Mouse (Mus musculus): Measurements from ENCODE around the gene Kcnn4. TPM values are rescaled to one million over a fixed set of nuclear protein-coding genes. Genes with fewer than 3 reads are reported as not detected.

The Kcnn4 gene
- polyA plus RNA-seq, 1 experiment: 72.1 TPM

- no peak for TF ChIP-seq GATA1 (IDR thresholded peaks at IDR 0.05; ENCODE audit: low read length)
These were observed 12.2 kb upstream of the Kcnn4 start for GRCm38 (mm10) chr7:24357899-24358298.

GRCm38 (mm10) chr7:24359269-24359668 lies 10.8 kb upstream of the Kcnn4 start:
- TF ChIP-seq GATA1 (IDR thresholded peaks at IDR 0.05; ENCODE audit: low read length): no peak

- TF ChIP-seq GATA1 (IDR thresholded peaks at IDR 0.05; ENCODE audit: low read length): no peak
These were observed 9.1 kb upstream of the Kcnn4 start for GRCm38 (mm10) chr7:24361001-24361400.

- TF ChIP-seq GATA1 (IDR thresholded peaks at IDR 0.05; ENCODE audit: low read length): no peak
These were observed 6.8 kb upstream of the Kcnn4 start for GRCm38 (mm10) chr7:24363228-24363627.

- TF ChIP-seq GATA1 (IDR thresholded peaks at IDR 0.05; ENCODE audit: low read length): no peak
These were observed 5.2 kb upstream of the Kcnn4 start for GRCm38 (mm10) chr7:24364827-24365226.

- no peak for TF ChIP-seq GATA1 (IDR thresholded peaks at IDR 0.05; ENCODE audit: low read length)
These were observed 4.6 kb upstream of the Kcnn4 start for GRCm38 (mm10) chr7:24365258-24366014.

- no peak for TF ChIP-seq GATA1 (IDR thresholded peaks at IDR 0.05; ENCODE audit: low read length)
These were observed 3.1 kb upstream of the Kcnn4 start for GRCm38 (mm10) chr7:24366716-24367632.

GRCm38 (mm10) chr7:24368226-24368625 lies 1.8 kb upstream of the Kcnn4 start:
- no peak for TF ChIP-seq GATA1 (IDR thresholded peaks at IDR 0.05; ENCODE audit: low read length)

- TF ChIP-seq GATA1 (IDR thresholded peaks at IDR 0.05; ENCODE audit: low read length): no peak
These were observed 1.1 kb upstream of the Kcnn4 start for GRCm38 (mm10) chr7:24368946-24369345.

- TF ChIP-seq GATA1 (IDR thresholded peaks at IDR 0.05; ENCODE audit: low read length): peak; percentile 71
These were observed 1.1 kb downstream of the Kcnn4 start for GRCm38 (mm10) chr7:24371012-24371808.

- no peak for TF ChIP-seq GATA1 (IDR thresholded peaks at IDR 0.05; ENCODE audit: low read length)
These were observed 1.7 kb downstream of the Kcnn4 start for GRCm38 (mm10) chr7:24371809-24372145.

- no peak for TF ChIP-seq GATA1 (IDR thresholded peaks at IDR 0.05; ENCODE audit: low read length)
These were observed 2.2 kb downstream of the Kcnn4 start for GRCm38 (mm10) chr7:24372300-24372699.

- no peak for TF ChIP-seq GATA1 (IDR thresholded peaks at IDR 0.05; ENCODE audit: low read length)
These were observed 2.7 kb downstream of the Kcnn4 start for GRCm38 (mm10) chr7:24372786-24373185.

GRCm38 (mm10) chr7:24373538-24374379 lies 3.7 kb downstream of the Kcnn4 start:
- TF ChIP-seq GATA1 (IDR thresholded peaks at IDR 0.05; ENCODE audit: low read length): no peak

- no peak for TF ChIP-seq GATA1 (IDR thresholded peaks at IDR 0.05; ENCODE audit: low read length)
These were observed 6.4 kb downstream of the Kcnn4 start for GRCm38 (mm10) chr7:24376456-24376855.
